Mouse (Mus musculus): ENCODE data around the gene Cmip.
A peak's percentile ranks its signal among the peaks of the same experiment; 100 is the strongest.

Cmip gene

DNA sequence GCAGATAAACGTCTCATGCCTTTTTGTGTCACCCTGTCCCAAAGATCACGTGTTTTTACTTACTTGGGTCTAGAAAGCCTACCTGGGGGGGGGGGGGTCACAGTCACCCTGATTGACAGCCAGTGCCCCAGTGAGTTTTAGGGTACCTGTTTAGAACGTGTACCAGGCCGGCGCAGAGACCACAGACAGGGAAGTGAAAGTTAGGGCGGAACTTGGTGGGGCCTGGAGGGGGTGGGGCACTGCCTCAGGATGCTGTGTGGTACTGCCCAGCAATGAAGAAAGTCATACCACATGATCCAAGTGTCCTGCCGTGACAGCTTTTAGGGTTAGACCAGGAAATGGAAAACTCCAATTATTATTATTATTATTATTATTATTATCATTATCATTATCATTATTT is 219.0 kb downstream of the Cmip start:
- no peak for DNase-seq

DNA sequence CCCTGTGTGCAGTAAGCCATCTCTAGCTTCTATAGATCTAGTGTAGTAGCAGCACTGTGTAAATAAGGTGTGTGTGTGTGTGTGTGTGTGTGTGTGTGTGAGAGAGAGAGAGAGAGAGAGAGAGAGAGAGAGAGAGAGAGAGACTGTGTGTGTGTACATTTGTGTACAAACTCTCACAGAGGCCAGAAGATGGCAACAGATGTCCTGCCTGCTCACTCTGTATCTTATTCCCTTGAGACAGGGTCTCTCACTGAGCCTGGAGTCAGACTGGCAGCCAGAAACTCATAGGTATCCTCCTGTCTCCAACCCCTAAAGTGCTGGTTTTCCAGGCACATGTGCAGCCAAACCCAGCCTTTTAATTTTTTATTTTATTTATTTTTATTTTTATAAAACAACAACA is 221.2 kb downstream of the Cmip start:
- DNase-seq, result no peak

DNA sequence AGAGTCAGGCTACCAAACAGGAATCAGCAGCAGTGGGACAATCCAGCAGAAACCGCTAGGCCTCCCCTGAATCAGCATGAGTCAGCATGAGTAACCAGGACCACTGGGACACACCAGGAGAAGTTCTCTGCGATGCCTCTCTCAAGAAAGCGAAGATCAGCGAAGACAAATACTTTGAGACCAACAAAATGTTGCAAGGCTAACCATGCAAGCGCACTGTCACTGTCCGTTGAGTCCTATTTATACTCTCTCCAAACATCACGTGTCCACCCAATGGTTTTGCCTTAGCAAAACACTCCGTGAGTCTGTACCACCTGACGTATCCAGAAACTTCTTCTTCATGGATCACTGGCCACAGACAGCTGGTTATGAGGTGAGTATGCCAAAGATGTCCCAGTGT is 223.1 kb downstream of the Cmip start:
- DNase-seq, result no peak

DNA sequence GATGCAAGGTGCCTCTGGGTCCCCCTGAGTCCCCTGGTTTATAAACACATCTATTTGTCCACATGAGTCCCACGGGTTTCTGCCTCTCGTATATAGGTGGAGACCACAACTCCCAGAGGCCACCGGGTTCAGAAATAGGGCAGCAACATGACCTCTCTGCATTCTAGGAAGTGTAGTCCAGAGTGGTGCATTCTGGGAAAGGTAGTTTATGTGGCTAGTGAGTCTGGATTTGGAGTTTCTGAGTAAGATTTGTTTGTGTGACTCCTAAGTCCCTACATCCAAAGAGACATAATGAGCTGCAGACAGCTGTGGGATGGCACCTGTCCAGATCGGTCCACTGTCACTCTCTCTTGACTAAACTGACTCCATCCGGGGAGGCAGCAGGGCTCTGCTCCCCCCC is 223.7 kb downstream of the Cmip start:
- DNase-seq, result no peak

DNA sequence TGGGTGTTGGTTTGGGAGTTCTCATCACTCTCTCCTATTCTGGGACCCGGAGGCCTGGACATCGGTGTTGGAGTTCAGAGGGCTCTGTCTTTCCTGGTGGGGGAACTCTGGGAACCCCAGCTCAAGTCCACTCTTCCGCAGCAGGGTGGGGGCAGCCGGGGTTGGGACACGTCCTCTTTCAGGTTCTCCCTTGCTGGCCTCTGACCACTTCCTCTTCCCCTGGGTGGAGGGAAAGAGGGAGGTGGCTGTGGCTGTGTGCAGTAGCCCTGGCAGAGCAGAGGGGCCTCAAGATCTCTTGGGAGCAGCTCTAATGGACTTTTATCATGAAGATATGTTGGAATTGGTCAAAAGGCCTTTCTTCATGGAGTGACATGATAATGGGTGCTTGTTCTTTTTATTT is 225.0 kb downstream of the Cmip start:
- no peak for DNase-seq

DNA sequence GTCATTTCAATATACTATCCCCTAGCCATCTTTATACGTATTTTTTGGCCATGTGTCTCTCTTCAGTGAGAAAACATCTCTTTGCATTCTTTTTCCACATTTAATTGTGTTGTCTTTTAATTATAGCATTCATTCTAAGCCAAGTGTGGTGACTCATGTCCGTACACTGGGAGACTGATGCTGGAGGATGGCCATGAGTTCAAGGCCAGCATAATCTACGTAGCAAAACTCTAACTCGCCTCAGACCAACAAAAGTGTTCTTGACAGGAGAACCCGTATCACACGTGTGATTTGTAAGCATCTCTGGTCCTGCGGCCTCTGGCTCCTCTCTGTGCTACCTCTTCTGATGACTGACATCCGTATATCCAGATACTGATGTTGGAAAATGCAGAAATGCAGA is 227.9 kb downstream of the Cmip start:
- no peak for DNase-seq

DNA sequence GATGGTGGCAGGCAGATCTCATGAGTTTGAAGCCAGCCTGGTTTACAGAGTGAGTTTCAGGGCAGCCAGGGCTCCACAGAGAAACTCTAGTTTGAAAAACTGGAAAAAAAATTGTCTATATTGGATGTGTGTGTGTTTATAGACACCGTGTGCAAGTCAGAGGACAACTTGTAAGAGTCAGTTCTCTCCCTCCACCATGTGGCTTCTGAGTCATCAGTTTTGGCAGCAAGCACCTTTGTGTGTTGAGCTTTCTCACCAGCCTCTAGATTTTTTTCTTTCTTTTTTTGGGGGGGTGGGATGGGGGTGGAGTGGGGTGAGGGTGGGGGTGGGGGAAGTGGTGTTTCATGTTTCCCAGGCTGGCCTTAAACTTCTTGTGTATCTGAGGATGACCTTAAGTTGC is 228.5 kb downstream of the Cmip start:
- no peak for DNase-seq

DNA sequence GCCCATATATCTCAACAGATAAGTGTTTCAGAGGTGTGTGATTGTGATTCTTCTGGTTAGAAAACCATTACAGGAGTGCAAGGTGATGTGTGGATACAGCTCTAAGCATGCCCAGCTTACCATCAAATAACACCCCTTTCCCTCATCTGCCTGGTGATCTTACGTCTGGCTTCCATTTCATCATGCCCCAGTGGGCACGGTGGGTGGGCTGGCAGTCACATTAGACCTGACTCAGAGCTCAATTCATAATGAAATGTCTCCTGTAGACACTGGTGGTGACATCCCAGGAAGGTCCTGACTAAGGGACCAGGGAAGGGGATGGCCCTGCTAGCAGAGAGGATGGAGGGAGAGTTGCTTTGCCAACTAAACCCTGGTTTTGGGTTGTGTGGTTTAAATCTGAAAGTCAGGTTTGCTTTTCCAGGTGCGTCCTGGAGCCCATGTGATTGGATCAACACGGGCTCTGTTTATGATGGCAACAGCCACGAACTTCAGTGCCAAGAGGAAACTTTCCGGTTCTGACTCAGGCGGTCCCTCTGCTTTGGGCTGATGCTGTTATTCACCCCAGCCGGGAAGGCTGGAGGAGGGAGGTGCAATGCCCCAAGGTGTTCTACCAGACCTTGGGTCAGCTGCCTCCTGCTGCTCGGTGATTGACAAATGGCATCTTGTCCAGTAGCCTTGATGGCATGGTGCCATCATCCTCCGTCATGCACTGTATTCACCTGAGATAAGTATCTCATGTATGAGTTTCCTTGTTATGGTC is 231.6 kb downstream of the Cmip start:
- no peak for DNase-seq

DNA sequence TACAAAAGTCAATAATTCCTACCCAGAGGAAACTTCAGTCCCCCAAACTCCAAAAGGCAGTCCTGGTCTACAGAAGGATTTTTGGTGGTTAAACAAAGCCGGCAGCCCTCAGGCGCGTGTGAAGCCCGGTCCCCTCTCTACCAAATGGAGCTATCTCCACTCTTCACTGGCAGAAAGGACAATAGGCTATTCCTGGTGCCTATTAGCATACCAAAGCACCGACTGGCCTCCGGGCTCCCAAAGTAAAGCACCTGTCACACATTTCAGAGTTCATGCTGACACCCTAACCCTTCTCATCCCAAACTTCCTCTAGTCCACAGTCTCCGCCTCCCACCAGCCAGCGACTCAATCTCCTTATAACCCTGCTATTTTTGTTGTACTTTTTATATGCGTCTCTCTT is 236.7 kb downstream of the Cmip start:
- no peak for DNase-seq

DNA sequence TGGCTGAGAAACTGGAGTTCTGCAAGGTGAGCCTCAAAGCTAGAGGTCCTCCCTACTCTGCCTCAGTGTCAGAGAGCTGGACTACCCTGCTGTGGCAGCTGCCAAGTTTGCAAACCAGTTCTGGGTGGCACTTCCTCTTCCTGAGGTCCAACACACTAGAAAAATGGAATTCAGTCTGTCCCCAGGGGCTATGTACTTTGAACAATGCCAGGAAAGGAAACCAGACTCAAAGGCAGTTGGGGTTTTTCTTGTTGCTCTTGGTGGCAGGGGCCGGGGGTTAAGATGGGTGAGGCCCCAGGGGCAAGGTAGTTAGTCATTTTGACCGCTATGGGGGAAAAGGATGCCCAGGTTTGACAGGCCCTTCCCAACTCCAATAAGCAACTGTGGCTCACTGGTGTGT is 238.0 kb downstream of the Cmip start:
- no peak for DNase-seq

DNA sequence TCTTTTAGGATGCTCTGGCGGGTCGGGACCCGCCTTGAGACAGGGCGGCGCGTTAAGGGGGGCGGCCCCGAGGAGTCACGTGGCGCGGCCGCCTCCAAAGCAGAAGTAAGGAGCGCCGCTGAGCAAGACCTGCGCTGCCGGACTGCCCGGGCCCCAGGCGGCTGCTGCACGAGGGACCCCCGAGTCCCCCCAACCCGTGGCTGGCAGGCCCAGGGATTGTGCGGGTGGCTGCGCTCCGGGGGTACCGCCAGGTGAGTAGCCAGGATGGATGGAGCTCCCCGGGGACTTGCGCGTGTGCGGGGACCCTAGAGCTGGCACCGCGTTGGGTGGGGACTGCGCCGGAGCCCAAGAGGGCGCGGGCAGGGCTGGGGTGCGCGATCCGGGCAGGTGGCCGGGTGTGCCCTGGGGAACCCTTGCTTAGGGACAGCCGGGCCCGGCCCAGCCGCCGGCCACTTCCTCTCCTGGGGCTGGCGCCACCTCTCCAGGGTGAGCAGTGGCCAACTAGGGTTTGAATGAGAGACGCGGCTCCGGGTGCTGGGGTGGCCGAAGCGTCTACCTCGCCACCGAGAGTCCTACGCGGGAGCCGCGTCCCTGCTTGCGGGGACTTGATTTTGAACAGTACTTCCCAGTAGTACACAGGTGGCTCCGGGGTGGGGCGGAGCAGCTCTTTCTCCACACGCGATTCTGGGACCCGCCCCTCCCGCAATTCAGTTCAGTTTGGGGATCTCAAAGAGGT is 241.5 kb downstream of the Cmip start, which contains the start of gene Plcg2:
Gene Plcg2, plus strand, starts transcription at position 113 of the 736 bp plus-strand sequence.
- DNase-seq, result peak; percentile 26

DNA sequence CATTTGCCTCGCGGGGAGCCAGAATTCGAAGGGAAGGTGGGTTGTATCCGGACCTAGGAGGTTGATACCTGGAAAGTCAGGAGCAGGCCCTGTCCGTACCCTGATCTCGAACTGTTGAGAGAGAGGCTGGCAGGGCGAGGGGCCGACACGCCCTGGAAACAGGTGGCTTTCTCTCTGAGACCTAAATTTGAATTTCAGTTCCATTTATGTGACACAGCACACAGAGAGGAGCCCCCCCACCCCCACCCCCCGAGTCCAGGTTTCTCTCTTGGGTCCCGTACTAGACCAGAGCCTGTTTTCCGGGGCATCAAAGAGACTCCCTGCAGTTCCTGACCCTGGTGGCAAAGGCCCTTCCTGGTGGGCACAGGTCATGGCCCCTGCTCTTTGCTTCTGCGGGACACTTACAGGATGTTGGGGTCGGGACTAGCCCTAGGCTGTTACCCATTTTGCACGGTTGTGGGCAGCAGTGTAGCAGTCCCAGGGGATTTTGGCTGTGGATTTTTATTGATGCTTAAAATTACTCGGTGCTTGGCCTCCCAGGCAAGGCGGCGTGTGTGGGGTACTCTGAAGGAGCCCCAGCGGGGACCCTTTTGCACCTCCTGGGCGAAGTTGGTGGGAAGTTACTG is 242.2 kb downstream of the Cmip start:
- DNase-seq, result no peak

DNA sequence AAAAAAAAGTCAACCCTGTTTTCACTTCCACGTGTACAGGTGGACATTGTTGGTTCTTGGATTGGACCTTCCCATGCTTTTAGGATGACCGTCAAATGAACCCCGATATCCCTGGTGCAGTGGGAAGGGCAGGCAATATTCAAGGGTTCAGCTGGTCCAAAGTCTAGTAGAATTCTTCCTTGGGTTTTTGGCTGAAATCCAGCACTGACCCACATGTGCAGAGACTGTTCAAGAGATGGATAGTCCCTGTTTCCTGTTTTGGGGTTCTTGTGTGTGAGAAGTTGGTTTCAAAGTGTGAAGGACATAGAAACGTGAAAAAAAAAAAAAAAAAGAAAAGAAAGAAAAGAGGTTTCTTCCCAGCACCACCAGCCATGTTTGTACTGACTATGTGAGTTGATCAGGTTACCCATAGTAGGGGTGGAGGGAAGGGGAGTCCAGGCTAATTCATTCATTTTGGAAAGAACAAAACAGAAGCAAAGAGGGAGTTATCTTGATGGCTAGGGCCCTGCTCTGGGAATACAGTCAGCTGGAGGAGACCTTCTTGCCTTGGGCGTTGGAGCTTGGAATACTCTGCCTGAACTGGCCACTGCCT is 243.5 kb downstream of the Cmip start:
- no peak for DNase-seq

DNA sequence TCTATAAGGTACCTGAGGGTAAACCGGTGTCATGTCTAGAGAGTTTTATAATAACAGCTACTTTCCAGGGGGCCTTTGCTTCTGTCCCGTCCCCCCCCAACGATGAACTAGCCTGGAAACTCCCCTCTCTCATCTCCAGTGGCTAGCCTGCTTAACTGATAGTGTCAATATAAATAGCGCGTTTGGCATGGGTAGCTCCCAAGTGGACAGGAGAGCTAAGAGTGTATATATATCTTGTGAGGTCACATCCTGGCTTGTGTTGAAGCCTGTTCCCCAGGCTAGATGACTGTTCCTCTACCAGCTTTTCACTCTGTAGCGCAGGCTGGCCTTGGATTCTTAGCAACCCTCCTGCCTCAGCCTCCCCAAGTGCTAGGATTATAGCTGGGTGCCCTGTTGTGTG is 244.5 kb downstream of the Cmip start:
- no peak for DNase-seq

DNA sequence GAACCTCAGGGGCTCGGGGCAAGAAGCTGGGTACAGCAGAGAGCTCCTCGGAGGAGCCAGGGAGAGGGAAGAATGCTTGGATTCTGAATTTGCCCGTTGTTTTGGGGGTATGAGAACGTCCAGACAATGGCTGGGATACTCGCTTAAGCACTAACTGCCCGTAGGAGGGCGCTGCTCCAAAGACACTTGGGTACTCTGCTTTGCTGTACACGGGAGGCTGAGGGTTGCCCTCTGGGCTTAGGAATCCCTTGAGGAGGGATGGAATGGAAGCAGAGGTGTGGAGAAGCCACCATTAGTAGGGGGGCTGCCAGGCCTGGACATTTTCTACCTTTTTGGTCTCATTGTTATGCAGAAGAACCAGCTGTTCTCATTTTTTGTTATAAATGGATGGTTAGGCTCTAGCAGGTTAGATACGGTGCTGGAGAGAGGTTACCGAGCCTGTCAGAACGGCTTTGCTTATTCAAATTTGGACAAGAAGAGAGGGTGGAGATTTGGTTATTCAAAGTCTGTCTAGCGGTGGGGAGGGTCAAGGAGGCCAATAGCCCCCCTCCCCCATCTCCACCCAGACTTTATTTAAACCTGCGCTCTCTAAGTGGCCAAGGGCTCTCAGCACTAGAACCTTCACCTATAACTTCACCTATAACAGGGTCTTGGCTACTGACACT is 246.7 kb downstream of the Cmip start:
- no peak for DNase-seq

DNA sequence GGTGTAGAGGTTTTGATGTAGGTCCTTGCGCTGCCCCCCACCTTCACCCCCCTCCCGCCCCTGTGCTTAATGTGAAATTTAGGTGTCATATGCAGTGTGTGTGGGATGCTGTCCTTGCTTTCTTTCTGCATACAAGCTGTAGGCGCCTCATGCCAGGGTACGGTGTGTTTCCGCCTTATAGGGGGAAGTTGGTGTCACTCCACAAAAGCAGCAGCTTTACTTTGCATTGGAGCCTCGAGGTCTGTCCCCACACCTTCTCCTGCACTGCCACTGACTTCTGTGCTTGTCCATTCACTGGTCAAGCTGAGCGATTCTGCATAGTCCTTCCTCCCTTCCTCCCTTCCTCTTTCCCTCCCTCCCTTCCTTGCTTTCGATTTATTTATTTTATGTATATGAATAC is 250.8 kb downstream of the Cmip start:
- DNase-seq, result no peak
